Mouse (Mus musculus) 3T3-L1 (cell line): ENCODE measurements around the gene Olfr893.
"Not testable (repeated sequence)": the region's sequence is repeated elsewhere in the genome, so short reads cannot be mapped to it uniquely, and the experiment has no call there.

ENCODE experiments used
- DNase-seq: peaks from one replicate; pipeline ENCODE4 v3.0.0-alpha.2; 2015; ENCODE audit warnings: low read depth, low spot score

The Olfr893 gene

GRCm38 (mm10) chr9:38208065-38208464, at the start of gene Olfr893:
Gene Olfr893, plus strand, starts transcription at chr9:38208365.
- no peak for DNase-seq

DNA sequence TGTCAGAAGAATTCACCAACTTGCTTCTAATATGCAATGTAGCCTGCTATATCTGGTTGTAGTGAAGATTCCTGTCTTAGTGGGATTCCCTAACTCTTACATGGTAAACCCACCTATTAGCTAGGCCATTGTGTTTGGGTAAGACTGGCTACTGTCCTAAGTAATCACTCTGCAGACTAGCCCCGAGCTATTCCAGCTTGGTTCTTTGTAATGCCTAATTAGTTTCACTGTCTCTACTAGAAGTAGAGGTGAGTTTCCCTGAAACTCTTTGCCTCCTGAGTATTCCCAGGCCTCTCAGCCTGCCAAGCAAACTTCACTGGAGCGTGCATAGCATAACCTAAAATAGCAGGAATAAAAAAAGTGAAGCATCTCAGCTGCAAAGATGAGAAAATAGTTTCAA, 39.8 kb upstream of the Olfr893 start:
- DNase-seq: not testable (repeated sequence)

DNA sequence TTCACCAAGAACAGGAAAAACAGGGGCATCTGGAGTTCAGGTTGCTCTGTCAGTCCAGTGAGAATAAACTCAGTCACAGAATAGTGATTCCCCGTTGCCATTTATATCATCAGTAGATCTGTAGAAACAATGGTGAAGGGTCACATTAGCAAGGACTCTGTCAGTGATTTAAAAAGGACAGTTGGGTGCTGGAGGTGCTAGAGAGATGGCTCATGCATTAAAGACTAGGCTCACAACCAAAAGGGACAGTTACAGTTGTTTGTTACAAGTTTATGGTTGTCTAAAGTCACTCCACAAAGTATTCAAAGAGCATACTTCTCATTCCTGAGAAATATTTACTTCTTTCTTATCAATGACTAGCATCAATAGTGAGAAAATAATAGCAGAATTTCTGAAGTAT, 27.4 kb upstream of the Olfr893 start, which contains the start of gene Olfr891:
Gene Olfr891, minus strand, starts transcription at position 101 of the 400 bp plus-strand sequence.
- no peak for DNase-seq

DNA sequence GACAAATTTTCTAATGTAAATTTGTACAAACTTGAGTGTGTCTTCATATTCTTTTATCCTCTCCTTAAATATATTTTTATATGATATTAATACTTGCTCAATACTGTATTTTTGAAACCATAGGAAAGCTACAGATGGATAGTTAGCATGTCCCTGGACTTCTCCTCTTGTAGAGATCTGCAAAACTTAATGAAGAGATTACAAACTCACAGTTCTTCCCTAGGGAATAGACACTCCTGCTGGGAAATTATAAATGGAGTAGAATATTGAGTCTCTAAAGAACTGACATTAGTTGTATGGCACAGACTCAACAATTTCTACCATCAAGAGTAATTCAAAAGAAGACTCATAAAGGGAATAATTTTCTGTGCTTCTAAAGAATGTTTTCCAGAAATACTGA, 9.6 kb downstream of the Olfr893 start, which contains the start of gene Olfr894:
Gene Olfr894, plus strand, starts transcription at position 301 of the 400 bp plus-strand sequence.
- DNase-seq: no peak

- no peak for DNase-seq
Observed at GRCm38 (mm10) chr9:38252474-38252873, 44.3 kb downstream of the Olfr893 start, which contains the start of gene Olfr143. Gene Olfr143, plus strand, starts transcription at chr9:38252774.
